Mouse (Mus musculus): Measurements from ENCODE around the gene Slc18a3.

GRCm38 (mm10) chr14:32502764-32503688 is 38.4 kb upstream of the Slc18a3 start:
- TF ChIP-seq CTCF (IDR thresholded peaks at IDR 0.05; ENCODE audit: control insufficient read depth, insufficient read depth, low read length) (no peak), POLR2A (IDR thresholded peaks at IDR 0.05; ENCODE audit: borderline replicate concordance, control insufficient read depth, low read depth, low read length) (no peak)

Data from bone marrow, adult 2 months (tissue).